Mouse (Mus musculus) G1E (cell line): ENCODE measurements at regions not wholly inside any gene's neighbourhood (a gene's known extent, or its start where the extent isn't known, plus 50 kb on each side); places are given as distances from the start of the nearest gene placed in this dataset.

Experiments used
- ATAC-seq: 2 replicates; pipeline ENCODE4 v1.8.0; 2016; ENCODE audit warnings: mild to moderate bottlenecking; ENCODE audit not compliant: insufficient number of reproducible peaks, poor library complexity, low FRiP score, severe bottlenecking; ENCODE audit errors: extremely low read depth
- DNase-seq: peaks from one replicate; pipeline ENCODE4 v3.0.0; 2012; ENCODE audit warnings: low spot score
- H3K27me3 ChIP-seq: 2 replicates; pipeline ENCODE4 v1.6.1; 2012; ENCODE audit warnings: mild to moderate bottlenecking, low read length, inconsistent platforms; ENCODE audit not compliant: insufficient read depth
- H3K36me3 ChIP-seq: replicated peaks from 2 replicates; pipeline ENCODE3; 2012; ENCODE audit warnings: mild to moderate bottlenecking, inconsistent platforms
- H3K4me1 ChIP-seq: 2 replicates; pipeline ENCODE4 v1.6.1; 2012; ENCODE audit warnings: low read depth, low read length, inconsistent platforms, mixed read lengths; ENCODE audit not compliant: insufficient read depth
- H3K4me3 ChIP-seq: 2 replicates; pipeline ENCODE4 v1.5.1; 2012; ENCODE audit warnings: low read depth, mild to moderate bottlenecking, inconsistent platforms, low read length, moderate library complexity, mixed read lengths
- H3K9me3 ChIP-seq: replicated peaks from 2 replicates; pipeline ENCODE4 v1.6.1; 2012; ENCODE audit warnings: inconsistent platforms
- CTCF ChIP-seq: IDR thresholded peaks from 2 replicates; pipeline ENCODE4 v1.5.1; 2012; ENCODE audit warnings: low read depth, low read length, inconsistent platforms, mixed read lengths
- GATA1 ChIP-seq: IDR thresholded peaks from 2 replicates; pipeline ENCODE4 v1.6.1; 2012; ENCODE audit warnings: borderline replicate concordance, low read length, inconsistent platforms, mixed read lengths
- GATA2 ChIP-seq: IDR thresholded peaks from 2 replicates; pipeline ENCODE4 v1.6.1; 2012; ENCODE audit warnings: low read depth, low read length, inconsistent platforms, borderline replicate concordance
- POLR2AphosphoS5 ChIP-seq: IDR thresholded peaks from 2 replicates; pipeline ENCODE4 v1.6.1; 2012; ENCODE audit warnings: low read depth, low read length, inconsistent platforms; ENCODE audit not compliant: insufficient replicate concordance
- TAL1 ChIP-seq: conservative IDR thresholded peaks from 2 replicates; pipeline ENCODE4 v1.6.1; 2012; ENCODE audit warnings: low read depth, low read length, inconsistent platforms, mixed read lengths

DNA sequence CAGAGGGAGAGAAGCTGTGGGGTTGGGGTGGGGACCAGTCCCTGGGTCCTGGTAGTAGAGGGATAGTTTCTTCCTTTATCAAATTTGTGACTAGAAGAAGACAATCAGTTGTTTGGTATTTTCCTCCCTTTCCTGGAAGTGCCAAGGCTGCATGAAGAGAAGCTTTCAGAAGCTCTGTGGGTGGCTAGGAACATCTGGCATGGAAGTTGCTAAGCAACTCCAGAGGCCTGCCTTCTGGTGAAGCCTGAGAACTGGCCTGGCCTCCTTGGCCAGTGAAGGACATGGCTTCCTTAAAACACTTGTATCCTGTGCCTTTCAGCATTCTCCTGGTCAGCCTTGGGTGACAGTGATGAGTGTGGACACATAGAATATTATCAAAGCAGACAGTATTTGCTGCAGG, 217.9 kb downstream of the 4933412E24Rik start:
- Histone ChIP-seq H3K9me3 (no peaks in the 10 kb centered on the region), H3K4me1 (no peaks in the 10 kb centered on the region), H3K36me3 (no peaks in the 10 kb centered on the region), H3K4me3 (no peak overlapping the region), H3K27me3 (0 out of 2 replicates have a peak, but pooled peaks cover 3% of the 10 kb centered on the region)
- ATAC-seq (no peak), DNase-seq (no peak)
- TF ChIP-seq CTCF (no peak), GATA2 (no peak), TAL1 (no peak), POLR2AphosphoS5 (no peak), GATA1 (no peak)

GRCm38 (mm10) chr15:59795717-59796116, 220.7 kb downstream of the 4933412E24Rik start:
- no peak for ATAC-seq
- Histone ChIP-seq H3K4me1 (no peaks in the 10 kb centered on the region), H3K36me3 (no peaks in the 10 kb centered on the region), H3K27me3 (0 out of 2 replicates have a peak, but pooled peaks cover 3% of the 10 kb centered on the region), H3K9me3 (no peaks in the 10 kb centered on the region), H3K4me3 (no peak overlapping the region)
- TF ChIP-seq CTCF (no peak), POLR2AphosphoS5 (no peak), GATA1 (no peak), GATA2 (no peak), TAL1 (no peak)
- DNase-seq = no peak

GRCm38 (mm10) chr15:59794871-59795270, 221.5 kb downstream of the 4933412E24Rik start:
- H3K9me3 ChIP-seq = no peaks in the 10 kb centered on the region
- ATAC-seq (no peak), DNase-seq (no peak)
- 0 out of 2 replicates have a peak, but pooled peaks cover 3% of the 10 kb centered on the region for H3K27me3 ChIP-seq
- no peak for TF ChIP-seq POLR2AphosphoS5
- no peak for TF ChIP-seq TAL1
- no peak for TF ChIP-seq GATA2
- TF ChIP-seq CTCF = no peak
- TF ChIP-seq GATA1 = no peak
- no peaks in the 10 kb centered on the region for H3K36me3 ChIP-seq
- H3K4me3 ChIP-seq = no peak overlapping the region
- no peaks in the 10 kb centered on the region for H3K4me1 ChIP-seq

DNA sequence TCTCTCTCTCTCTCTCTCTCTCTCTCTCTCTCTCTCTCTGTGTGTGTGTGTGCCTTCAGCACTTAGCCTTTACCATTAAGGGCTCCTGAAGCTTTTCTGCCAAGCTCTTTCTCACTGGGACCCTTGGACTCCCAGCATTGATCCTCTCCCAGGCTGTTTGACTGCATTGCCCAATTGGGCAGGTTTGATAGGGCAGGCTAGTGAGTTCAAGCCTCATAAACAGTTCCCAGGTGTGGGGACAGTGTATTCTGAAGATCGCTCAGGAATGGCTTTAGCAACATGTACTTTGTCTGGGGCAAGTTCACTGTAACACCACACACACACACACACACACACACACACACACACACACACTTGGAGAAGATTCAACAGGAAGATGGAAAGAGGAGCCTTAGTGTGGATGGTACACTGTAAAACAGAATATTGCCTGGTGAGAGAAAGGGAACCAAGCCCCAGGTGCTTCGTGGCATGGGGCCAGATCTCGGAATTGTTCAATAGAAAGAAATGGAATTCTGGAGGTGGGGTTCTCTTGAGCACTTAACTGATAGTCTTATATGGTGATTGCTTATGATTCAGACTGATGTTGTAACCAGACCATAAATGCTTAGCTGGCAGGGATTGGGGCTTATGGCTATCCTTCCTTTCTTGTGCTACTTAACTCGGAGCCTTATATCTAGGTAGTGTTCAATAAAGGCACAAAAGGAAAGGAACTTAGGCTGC, 229.5 kb downstream of the 4933412E24Rik start:
- H3K9me3 ChIP-seq = no peaks in the 10 kb centered on the region
- no peaks in the 10 kb centered on the region for H3K4me1 ChIP-seq
- no peak overlapping the region for H3K4me3 ChIP-seq
- H3K27me3 ChIP-seq = no peaks in the 10 kb centered on the region
- TF ChIP-seq TAL1 (no peak), CTCF (no peak), POLR2AphosphoS5 (no peak), GATA2 (no peak), GATA1 (no peak)
- ATAC-seq = no peak
- H3K36me3 ChIP-seq = no peaks in the 10 kb centered on the region
- DNase-seq = no peak

DNA sequence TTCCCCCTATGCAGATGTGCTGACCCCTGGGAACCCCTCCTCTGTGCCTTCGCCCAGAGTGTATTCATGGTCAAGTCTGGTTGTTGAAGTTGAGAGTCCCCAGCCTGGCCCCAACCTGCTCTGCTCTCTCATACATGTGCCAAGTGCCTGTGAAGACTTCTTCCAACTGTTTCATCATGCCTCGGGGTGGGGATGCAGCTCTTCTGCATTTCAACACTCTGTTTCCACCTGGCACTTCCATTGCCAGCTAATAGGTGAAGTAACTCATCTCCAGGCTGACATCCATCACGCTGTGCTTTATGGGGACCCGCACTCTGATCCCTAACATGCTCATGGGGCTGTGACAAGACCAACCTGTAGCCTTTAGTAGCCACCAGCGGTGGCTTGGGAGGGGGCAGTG, 230.4 kb downstream of the 4933412E24Rik start:
- Histone ChIP-seq H3K4me3 (no peak overlapping the region), H3K36me3 (no peaks in the 10 kb centered on the region), H3K4me1 (no peaks in the 10 kb centered on the region), H3K27me3 (no peaks in the 10 kb centered on the region), H3K9me3 (no peaks in the 10 kb centered on the region)
- no peak for TF ChIP-seq GATA1
- TF ChIP-seq CTCF = no peak
- TF ChIP-seq GATA2 = no peak
- no peak for TF ChIP-seq POLR2AphosphoS5
- no peak for TF ChIP-seq TAL1
- no peak for ATAC-seq
- DNase-seq = no peak

GRCm38 (mm10) chr15:59784556-59784929, 231.9 kb downstream of the 4933412E24Rik start:
- H3K4me3 ChIP-seq = no peak overlapping the region
- ATAC-seq (no peak), DNase-seq (no peak)
- no peaks in the 10 kb centered on the region for H3K4me1 ChIP-seq
- no peaks in the 10 kb centered on the region for H3K27me3 ChIP-seq
- H3K36me3 ChIP-seq = no peaks in the 10 kb centered on the region
- TF ChIP-seq GATA1 (no peak), CTCF (no peak), GATA2 (no peak), POLR2AphosphoS5 (no peak), TAL1 (no peak)
- H3K9me3 ChIP-seq = no peaks in the 10 kb centered on the region
